Mouse (Mus musculus): ENCODE results near the gene Riox1. TPM values are rescaled to one million over a fixed set of nuclear protein-coding genes. Genes with fewer than 3 reads are reported as not detected.

The Riox1 gene
- polyA plus RNA-seq, 1 experiment from 2014 or later = 16.8 TPM

DNA sequence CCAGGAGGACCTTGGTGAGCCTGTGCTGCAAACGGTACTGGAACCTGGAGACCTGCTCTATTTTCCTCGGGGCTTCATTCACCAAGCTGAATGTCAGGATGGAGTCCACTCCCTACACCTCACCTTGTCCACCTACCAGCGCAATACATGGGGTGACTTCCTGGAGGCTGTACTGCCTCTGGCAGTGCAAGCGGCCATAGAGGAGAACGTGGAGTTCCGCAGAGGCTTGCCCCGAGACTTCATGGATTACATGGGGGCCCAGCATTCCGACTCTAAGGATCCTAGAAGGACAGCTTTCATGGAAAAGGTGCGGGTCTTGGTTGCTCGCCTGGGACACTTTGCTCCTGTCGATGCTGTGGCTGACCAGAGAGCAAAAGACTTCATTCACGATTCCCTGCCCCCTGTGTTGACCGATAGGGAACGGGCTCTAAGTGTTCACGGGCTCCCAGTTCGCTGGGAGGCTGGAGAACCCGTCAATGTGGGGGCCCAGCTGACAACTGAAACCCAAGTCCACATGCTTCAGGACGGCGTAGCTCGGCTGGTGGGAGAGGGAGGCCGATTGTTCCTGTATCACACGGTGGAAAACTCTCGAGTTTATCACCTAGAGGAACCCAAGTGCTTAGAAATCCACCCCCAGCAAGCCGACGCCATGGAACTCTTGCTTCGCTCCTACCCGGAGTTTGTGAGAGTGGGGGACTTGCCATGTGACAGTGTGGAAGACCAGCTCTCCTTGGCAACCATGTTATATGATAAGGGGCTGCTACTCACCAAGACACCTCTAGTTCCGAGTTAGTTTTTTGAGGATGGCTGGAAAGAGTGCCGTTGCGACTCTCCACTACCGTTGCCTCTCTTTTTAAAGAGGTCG lies 1.5 kb downstream of the Riox1 start:
- Histone ChIP-seq H3K27ac (replicated peaks) (peak overlapping the region; percentile 93; the same call in 1 of the 2 replicates), H3K4me3 (peak overlapping the region; percentile 94), H3K27me3 (replicated peaks; ENCODE audit: low read depth, poor library complexity, severe bottlenecking) (no peaks in the 10 kb centered on the region), H3K36me3 (replicated peaks) (peaks cover 49% of the 10 kb centered on the region), H3K9me3 (no peaks in the 10 kb centered on the region), H3K4me1 (peaks cover 38% of the 10 kb centered on the region)
- DNase-seq (ENCODE audit: low spot score) = no peak
- 66% methylated on average over 32 of the region's 32 CpGs for WGBS

DNA sequence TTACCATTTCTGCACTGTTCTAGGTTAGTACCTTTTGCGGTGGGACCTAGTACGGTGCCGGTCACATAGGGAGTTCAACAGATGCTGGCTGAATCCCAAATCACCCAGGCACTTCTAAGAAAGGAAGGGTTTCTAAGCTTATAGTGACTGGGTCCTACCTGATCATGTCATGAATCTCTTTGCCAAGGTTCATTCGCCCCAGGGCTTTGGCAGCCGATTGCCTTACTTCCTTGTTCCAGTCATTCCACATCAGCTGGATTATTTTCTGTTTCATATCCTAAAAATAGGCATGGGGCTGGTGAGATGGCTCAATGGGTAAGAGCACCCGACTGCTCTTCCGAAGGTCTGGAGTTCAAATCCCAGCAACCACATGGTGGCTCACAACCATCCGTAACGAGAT lies 7.9 kb downstream of the Riox1 start:
- DNase-seq (ENCODE audit: low spot score) = no peak
- H3K27me3 ChIP-seq (replicated peaks; ENCODE audit: low read depth, poor library complexity, severe bottlenecking) = no peaks in the 10 kb centered on the region
- no peaks in the 10 kb centered on the region for H3K9me3 ChIP-seq
- H3K36me3 ChIP-seq (replicated peaks) = peaks cover 38% of the 10 kb centered on the region
- 94% methylated on average over 9 of the region's 9 CpGs for WGBS
- H3K27ac ChIP-seq (replicated peaks) = no peak overlapping the region
- peaks cover 6% of the 10 kb centered on the region for H3K4me1 ChIP-seq
- H3K4me3 ChIP-seq = no peak overlapping the region

DNA sequence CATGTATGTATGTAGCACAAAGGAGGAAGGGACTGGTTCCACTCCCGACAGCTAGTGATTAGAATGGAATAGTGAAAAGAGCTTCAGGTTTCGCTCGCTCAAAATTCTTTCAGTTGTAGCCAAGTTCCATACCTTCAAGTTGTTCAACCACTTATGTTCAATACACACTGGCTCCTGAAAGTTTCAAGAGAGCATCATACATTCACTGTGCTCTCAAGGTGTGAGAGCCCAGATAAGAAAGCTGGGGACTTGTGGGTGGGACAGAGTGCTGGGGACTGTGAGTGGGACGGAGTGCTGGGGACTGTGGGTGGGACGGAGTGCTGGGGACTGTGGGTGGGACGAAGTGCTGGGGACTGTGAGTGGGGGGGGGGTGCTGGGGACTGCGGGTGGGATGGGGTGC lies 14.8 kb downstream of the Riox1 start:
- Histone ChIP-seq H3K36me3 (replicated peaks) (no peaks in the 10 kb centered on the region), H3K4me1 (no peaks in the 10 kb centered on the region), H3K27ac (replicated peaks) (no peak overlapping the region), H3K9me3 (no peaks in the 10 kb centered on the region), H3K27me3 (replicated peaks; ENCODE audit: low read depth, poor library complexity, severe bottlenecking) (no peaks in the 10 kb centered on the region), H3K4me3 (no peak overlapping the region)
- 90% methylated on average over 7 of the region's 7 CpGs for WGBS
- no peak for DNase-seq (ENCODE audit: low spot score)

DNA sequence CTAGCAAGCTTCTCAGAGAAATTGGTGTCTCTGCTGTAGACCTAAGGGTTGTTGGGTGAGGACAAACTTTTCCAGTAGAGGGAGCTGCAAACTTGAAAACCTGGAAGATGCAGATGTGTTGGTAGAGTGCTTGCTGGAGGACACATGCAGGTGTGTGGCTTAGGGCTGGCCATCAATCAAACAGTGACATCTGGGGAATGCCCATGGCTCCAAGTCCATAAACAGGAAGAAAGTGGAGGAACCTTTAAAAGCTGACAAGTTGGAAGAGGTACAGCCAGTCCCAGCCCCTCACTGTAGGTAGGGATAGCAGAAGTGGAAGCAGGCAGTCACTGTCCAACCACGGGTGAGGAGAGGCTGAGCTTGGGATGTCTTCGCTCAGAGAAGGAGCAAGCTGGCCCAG lies 21.7 kb downstream of the Riox1 start:
- H3K36me3 ChIP-seq (replicated peaks) = no peaks in the 10 kb centered on the region
- H3K4me3 ChIP-seq = no peak overlapping the region
- 75% methylated on average over 2 of the region's 2 CpGs for WGBS
- no peaks in the 10 kb centered on the region for H3K4me1 ChIP-seq
- DNase-seq (ENCODE audit: low spot score) = peak; percentile 32
- no peak overlapping the region for H3K27ac ChIP-seq (replicated peaks)
- peaks cover 6% of the 10 kb centered on the region; the same call in 1 of the 2 replicates for H3K9me3 ChIP-seq
- no peaks in the 10 kb centered on the region for H3K27me3 ChIP-seq (replicated peaks; ENCODE audit: low read depth, poor library complexity, severe bottlenecking)

DNA sequence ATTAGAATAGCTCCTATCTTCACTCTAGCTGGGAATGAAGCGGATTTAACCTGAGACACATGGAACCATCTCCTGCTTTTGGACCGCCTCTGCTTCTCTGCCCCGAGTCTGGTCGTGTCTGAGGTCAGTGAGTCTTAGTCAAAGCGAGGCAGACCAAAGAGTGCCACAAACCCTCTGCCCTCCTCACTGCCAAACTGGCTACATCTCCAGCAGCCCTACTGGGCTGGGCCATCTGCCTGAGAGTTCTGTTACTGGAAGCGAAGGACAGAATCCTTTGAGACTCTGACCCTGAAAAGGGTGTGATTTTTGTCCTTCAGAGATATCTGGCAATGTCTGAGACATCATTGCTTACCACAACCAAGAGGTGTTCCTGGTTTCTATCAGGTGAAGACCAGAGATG lies 28.5 kb downstream of the Riox1 start:
- H3K4me1 ChIP-seq = no peaks in the 10 kb centered on the region
- H3K4me3 ChIP-seq = no peak overlapping the region
- H3K9me3 ChIP-seq = peaks cover 6% of the 10 kb centered on the region; the same call in 1 of the 2 replicates
- 89% methylated on average over 6 of the region's 6 CpGs for WGBS
- no peak for DNase-seq (ENCODE audit: low spot score)
- H3K27ac ChIP-seq (replicated peaks) = no peak overlapping the region
- H3K27me3 ChIP-seq (replicated peaks; ENCODE audit: low read depth, poor library complexity, severe bottlenecking) = no peaks in the 10 kb centered on the region
- H3K36me3 ChIP-seq (replicated peaks) = no peaks in the 10 kb centered on the region

DNA sequence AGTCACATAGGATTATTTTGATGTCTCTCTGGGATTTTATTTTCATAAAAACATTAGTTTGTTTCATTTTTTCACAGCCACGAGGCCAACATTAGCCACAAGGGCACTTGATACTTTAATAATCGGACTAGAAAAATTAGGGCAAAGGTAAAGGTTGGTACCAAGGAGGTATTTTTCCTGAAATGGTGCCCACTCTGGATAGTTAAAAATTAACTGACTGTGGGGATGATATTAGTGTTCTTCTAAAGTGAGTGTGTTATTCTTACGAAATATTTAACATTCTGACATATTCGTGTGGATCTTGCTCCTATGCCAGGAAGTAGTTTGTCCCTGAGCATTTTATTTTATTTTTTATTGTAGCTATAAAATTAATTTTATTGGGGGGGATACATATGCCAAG lies 31.2 kb downstream of the Riox1 start:
- Histone ChIP-seq H3K4me3 (no peak overlapping the region), H3K4me1 (no peaks in the 10 kb centered on the region), H3K36me3 (replicated peaks) (no peaks in the 10 kb centered on the region), H3K27me3 (replicated peaks; ENCODE audit: low read depth, poor library complexity, severe bottlenecking) (no peaks in the 10 kb centered on the region), H3K9me3 (no peaks in the 10 kb centered on the region), H3K27ac (replicated peaks) (no peak overlapping the region)
- WGBS = 91% methylated on average over 4 of the region's 4 CpGs
- DNase-seq (ENCODE audit: low spot score) = no peak

DNA sequence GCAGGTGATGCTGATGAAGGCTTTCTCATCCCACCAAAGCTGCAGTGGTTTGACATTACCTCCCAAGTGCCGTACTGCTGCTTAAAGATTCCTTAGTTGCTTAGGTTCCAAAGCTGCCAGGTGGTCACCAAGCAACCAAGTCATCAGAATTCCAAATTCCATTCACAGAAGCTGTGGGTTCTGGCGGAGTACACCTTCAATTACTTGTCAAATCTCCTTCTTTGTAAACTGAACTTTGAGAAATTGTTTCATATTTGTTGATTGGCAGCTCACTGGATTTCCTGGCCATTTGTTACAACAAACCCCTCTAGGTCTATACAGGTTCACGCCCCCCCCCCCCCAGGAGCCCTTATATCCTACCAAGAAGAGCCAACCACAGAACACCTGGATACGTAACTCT lies 34.3 kb downstream of the Riox1 start, which contains the start of gene Heatr4:
TSS of gene Heatr4 (minus strand) at position 101 of the 400 bp plus-strand sequence.
- WGBS = 84% methylated on average over 4 of the region's 4 CpGs

DNA sequence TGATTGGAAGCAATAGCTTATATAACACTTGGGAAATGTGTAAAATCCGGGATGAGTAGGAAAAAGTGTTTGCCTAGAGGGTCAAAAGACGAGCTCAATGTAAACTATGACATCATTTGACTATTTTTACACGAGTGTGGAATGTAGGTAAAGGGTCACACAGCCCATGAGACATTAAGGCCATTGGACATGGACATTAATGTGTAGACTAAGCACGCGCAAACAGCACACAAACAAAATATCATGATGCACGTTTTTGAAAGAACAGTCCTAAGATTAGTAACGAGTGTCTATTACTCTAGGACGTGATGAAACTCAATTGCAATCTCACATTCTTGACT lies 36.8 kb downstream of the Riox1 start:
- H3K4me3 ChIP-seq = peak overlapping the region; percentile 70
- 38% methylated on average over 8 of the region's 8 CpGs for WGBS
- H3K36me3 ChIP-seq (replicated peaks) = 0 out of 2 replicates have a peak, but pooled peaks cover 2% of the 10 kb centered on the region
- H3K27ac ChIP-seq (replicated peaks) = peak overlapping the region; percentile 91
- no peaks in the 10 kb centered on the region for H3K9me3 ChIP-seq
- H3K4me1 ChIP-seq = peaks cover 11% of the 10 kb centered on the region
- no peak for DNase-seq (ENCODE audit: low spot score)
- H3K27me3 ChIP-seq (replicated peaks; ENCODE audit: low read depth, poor library complexity, severe bottlenecking) = no peaks in the 10 kb centered on the region

More for the DNA sequence above, 34.3 kb downstream of the Riox1 start, which contains the start of gene Heatr4:
- H3K27ac ChIP-seq (replicated peaks) = no peak within 1 kb of the TSS
- H3K9me3 ChIP-seq = no peaks in the 10 kb centered on the region
- no peak within 1 kb of the TSS for H3K4me3 ChIP-seq
- no peak for DNase-seq (ENCODE audit: low spot score)
- 0 out of 2 replicates have a peak, but pooled peaks cover 2% of the 10 kb centered on the region for H3K36me3 ChIP-seq (replicated peaks)
- H3K4me1 ChIP-seq = peaks cover 11% of the 10 kb centered on the region
- no peaks in the 10 kb centered on the region for H3K27me3 ChIP-seq (replicated peaks; ENCODE audit: low read depth, poor library complexity, severe bottlenecking)

DNA sequence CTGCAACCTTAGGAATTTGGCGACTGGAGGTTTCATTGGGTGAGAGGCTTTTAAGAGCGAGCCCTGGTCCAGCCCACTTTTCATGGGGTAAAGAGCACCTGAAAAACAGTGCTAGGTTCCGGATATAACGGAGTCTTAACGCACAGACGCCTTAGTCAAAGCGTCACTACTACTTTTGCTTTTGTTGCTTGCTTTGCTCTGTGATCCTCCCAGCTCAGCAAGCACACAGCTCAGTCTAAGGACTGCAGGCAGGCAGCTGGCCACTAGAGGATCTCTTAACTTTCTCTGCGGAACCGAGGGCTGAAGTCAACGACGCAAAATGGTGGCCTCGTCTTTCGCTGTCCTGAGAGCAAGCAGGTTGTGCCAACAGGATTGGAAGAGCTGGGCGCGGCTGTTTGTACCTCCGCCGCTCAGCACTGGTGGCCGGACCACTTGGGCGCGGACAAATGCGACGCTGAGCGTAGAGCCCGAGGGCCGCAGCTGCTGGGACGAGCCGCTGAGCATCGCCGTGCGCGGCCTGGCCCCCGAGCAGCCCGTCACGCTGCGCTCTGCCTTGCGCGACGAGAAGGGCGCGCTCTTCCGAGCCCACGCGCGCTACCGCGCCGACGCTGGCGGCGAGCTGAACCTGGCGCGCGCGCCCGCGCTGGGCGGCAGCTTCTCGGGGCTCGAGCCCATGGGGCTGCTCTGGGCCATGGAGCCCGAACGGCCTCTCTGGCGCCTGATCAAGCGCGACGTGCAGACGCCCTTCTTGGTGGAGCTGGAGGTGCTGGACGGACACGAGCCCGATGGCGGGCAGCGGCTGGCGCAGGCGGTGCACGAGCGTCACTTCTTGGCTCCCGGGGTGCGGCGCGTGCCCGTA lies 37.4 kb downstream of the Riox1 start, which contains the start of gene Acot2:
TSS of gene Acot2 (plus strand) at position 279 of the 859 bp plus-strand sequence.
- Histone ChIP-seq H3K36me3 (replicated peaks) (peaks cover 3% of the 10 kb centered on the region), H3K9me3 (no peaks in the 10 kb centered on the region), H3K27ac (replicated peaks) (peak within 1 kb of the TSS; percentile 91), H3K4me3 (peak within 1 kb of the TSS; percentile 70), H3K4me1 (peaks cover 11% of the 10 kb centered on the region), H3K27me3 (replicated peaks; ENCODE audit: low read depth, poor library complexity, severe bottlenecking) (no peaks in the 10 kb centered on the region)
- DNase-seq (ENCODE audit: low spot score) = peak; percentile 84
- WGBS = under 1% methylated on average over 80 of the region's 80 CpGs

DNA sequence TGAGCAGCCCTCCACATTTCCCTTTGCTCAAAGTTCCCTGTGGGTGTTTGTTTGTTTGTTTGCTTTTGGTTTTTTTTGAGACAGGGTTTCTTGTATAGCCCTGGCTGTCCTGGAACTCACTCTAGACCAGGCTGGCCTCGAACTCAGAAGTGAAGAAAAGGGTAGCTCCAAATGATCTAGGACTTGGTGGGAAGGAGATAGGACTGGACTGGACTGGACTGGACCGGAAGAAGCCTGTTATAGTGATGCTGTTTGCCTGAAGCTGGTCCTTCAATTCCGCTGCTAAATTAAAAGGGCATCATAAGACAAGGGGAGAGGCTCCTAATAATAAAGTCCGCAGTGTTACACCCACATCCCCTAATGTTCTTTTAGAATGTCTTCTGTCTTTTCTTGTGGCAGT lies 38.1 kb downstream of the Riox1 start:
- H3K27ac ChIP-seq (replicated peaks) = peak overlapping the region; percentile 91
- H3K27me3 ChIP-seq (replicated peaks; ENCODE audit: low read depth, poor library complexity, severe bottlenecking) = no peaks in the 10 kb centered on the region
- H3K36me3 ChIP-seq (replicated peaks) = peaks cover 10% of the 10 kb centered on the region
- H3K4me1 ChIP-seq = peaks cover 11% of the 10 kb centered on the region
- WGBS = 69% methylated on average over 4 of the region's 4 CpGs
- peak overlapping the region; percentile 70 for H3K4me3 ChIP-seq
- no peak for DNase-seq (ENCODE audit: low spot score)
- H3K9me3 ChIP-seq = no peaks in the 10 kb centered on the region

DNA sequence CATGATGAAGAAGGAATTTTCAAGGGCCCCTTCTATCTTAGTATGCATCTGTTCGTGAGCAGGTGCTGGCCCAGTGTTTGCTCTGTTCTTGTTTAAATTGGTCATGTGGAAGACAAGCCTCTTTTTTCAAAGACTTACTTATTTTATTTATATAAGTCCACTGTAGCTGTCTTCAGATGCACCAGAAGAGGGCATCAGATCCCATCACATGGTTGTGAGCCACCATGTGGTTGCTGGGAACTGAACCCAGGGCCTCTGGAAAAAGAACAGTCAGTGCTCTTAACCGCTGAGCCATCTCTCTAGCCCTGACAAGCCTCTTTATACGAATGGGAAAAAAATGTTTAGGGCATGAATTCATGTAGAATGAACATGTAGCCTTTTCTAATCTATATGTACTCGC lies 39.0 kb downstream of the Riox1 start:
- Histone ChIP-seq H3K36me3 (replicated peaks) (peaks cover 17% of the 10 kb centered on the region), H3K27ac (replicated peaks) (no peak overlapping the region), H3K4me3 (no peak overlapping the region), H3K9me3 (no peaks in the 10 kb centered on the region), H3K4me1 (peaks cover 11% of the 10 kb centered on the region), H3K27me3 (replicated peaks; ENCODE audit: low read depth, poor library complexity, severe bottlenecking) (no peaks in the 10 kb centered on the region)
- no peak for DNase-seq (ENCODE audit: low spot score)
- 94% methylated on average over 4 of the region's 4 CpGs for WGBS

DNA sequence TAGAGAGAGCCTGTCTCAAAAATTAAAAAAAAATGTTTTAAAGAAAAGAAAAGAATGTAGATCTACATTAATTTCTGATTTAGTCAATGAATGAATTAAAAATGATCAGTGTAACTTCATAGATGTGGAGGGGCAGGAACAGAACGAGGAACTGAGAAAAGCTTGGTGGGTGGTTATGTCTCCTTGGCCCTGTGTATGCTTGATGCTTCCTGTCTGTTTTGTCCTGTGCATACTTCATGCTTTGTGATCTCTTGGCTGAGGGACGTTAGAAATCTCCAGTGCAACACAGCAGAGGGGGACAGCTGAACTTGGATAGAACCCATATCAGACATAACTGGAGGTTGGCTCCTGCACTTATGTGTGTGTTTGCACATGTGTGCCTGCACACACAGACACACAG lies 46.8 kb downstream of the Riox1 start:
- H3K27ac ChIP-seq (replicated peaks) = no peak overlapping the region
- H3K4me3 ChIP-seq = no peak overlapping the region
- no peaks in the 10 kb centered on the region for H3K4me1 ChIP-seq
- WGBS = 74% methylated on average over 2 of the region's 2 CpGs
- H3K36me3 ChIP-seq (replicated peaks) = peaks cover 17% of the 10 kb centered on the region
- no peaks in the 10 kb centered on the region for H3K27me3 ChIP-seq (replicated peaks; ENCODE audit: low read depth, poor library complexity, severe bottlenecking)
- 0 out of 2 replicates have a peak, but pooled peaks cover 9% of the 10 kb centered on the region for H3K9me3 ChIP-seq
- no peak for DNase-seq (ENCODE audit: low spot score)

Data from embryonic facial prominence, embryonic 10.5 days (tissue).